Mouse (Mus musculus) CD4-positive helper T cell, adult 2 months (primary cell): Measurements from ENCODE around the gene Rasa2.
"Not testable (repeated sequence)": the region's sequence is repeated elsewhere in the genome, so short reads cannot be mapped to it uniquely, and the experiment has no call there.

ENCODE experiments used
- DNase-seq: peaks from one replicate; pipeline ENCODE4 v3.0.0-alpha.2; 2012; ENCODE audit warnings: low read depth, missing footprints, low spot score

The Rasa2 gene

DNA sequence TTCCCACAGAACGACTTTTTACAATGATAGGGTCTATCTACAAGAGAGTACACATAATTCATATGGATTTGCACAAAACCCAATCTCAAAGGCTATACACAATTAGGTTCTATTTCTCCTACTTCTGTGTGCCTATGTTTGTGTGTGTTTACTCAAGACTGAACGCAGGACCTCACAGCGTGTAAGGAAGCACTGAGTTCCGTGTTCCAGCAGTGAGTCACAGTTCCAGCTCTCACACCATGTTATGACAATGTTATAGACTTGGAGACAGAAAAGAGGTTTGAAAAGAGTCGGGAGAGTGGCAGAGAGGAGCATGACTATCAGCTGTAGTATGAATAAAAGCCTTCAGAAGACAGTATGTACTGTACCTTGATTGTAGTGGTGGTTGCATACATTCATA lies 42.1 kb downstream of the Rasa2 start:
- DNase-seq: no peak

DNA sequence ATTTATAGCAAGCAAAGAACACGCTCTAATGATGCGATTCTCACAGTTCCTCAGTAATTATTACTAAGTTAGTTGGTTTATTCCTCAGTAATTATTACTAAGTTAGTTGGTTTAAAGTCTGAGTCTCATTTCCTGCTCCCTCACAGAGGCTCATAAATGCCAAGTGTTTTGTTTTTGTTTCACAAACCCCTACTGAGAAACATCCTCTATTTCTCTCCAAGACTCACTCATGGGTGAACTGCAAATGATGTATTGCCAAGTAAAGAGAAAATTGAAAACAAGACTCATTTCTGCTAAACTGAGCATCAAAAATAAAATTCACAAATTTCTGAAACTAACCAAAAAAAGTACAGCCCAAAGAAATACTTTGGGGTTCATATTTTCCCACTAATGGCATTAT lies 47.9 kb downstream of the Rasa2 start:
- no peak for DNase-seq

DNA sequence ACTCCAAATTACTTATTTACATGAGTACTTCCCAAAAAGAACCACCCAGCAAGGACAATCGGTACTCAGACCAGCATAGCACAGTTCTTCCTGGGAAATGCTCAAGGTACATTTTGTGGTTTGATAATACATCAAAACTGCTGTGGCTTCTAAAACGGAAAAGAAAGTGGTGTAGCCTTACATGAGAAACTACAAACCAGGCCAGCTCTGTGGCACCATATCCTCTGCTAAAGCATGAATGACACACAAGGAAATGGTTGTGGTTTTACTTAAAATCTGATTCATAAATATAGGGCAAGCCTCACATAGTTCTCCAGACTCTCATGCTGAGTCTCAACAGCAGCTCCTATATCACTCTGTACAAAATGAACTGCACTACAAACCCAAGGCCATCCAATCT lies 48.3 kb downstream of the Rasa2 start:
- peak; percentile 82 for DNase-seq

DNA sequence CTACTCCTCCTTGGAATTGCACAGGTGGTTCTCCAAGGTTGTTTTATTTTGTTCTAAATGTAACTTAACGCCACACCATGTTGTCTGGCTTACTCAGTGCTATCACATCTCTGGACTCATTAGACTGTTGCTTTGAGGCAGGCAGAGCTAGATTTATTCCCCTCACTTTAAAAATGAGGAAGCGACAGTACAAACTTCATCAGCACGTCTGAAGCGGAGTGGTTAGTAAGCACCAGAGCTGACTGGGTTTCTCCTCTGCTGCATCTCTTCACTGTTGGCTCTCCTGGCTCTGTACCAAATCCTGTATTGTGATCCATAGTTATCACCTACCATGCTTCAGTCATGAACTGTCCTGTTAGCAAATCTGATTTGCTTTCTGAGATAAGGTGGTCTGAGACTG lies 53.2 kb downstream of the Rasa2 start:
- DNase-seq: no peak

DNA sequence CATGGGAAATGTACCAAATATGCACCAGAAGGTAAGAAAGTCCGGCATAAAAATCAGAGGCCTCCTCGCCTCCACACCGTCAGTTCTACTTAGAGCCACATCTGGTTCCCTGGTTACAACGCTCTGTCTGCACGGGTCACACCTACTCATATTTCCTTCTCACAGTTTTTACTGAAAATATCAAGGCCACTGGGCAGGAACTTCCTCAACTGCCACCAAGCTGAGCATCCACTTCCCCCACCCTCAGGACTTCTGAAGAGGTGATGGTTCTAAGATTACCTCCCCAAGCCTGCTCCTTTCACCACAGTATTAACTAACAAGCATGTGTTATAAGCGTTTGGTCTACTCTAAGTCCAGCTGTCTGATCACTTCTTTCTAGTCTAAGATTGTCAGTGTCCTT lies 53.7 kb downstream of the Rasa2 start:
- DNase-seq: no peak

DNA sequence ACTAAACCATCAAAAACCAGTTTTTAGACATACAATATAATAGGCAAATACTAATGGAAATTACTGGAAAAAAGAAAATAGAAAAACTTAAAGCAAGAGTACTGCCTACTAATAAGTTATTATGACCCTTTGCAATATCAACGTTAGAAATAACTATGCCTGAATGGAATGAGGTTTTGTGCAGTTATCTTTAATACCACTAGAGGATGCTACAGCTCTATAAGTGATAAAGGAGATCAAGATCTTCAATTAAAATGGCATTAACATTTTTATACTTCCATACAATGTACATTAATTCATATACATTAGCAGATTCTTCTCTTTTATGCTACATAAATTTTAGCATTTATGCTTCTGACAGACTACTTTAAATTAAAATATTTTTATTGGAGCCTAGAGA lies 58.2 kb downstream of the Rasa2 start:
- DNase-seq: peak; percentile 49

DNA sequence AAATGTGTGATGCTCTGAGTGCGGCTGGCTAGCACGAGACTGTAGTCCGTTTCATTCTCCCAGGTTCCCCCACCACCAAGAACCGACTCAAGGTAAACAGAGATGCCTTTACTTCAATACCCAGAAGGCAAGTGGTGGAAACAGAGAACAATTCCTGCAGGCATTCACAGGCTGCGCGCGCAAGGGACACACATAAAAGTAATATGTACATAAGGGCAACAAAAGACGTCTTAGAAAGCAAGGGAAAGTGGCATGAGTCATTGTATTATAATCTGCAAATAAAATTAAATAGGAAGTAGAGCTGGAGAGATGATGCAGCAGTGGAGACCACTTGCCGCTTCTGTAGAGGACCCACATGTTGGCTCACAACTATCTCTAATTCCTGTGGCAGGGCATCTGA lies 58.7 kb downstream of the Rasa2 start:
- DNase-seq: no peak

DNA sequence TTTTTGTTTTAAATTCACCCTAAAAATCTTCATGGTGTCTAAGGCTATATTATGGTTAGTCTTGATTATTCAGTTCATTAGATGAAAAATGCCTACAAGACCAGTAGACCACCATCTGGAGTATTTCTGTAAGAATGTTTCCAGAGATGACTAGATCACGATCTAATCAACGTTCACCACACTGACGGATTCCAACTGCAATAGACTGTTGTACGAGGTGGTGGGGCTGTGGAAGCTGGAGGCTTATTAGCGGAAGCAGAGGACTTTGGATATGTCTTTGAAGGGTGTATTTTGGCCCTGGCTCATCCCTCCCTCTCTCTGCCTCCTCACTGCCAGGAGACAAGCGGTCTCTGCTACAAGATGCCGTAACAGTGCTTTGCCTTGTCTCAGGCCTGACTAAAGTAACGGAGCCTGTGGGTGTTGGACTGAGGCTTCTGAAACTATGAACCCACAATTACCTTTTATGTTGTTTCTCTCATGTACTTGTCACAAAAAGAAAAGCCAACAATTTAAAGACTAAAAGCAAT lies 64.9 kb downstream of the Rasa2 start:
- DNase-seq: no peak

DNA sequence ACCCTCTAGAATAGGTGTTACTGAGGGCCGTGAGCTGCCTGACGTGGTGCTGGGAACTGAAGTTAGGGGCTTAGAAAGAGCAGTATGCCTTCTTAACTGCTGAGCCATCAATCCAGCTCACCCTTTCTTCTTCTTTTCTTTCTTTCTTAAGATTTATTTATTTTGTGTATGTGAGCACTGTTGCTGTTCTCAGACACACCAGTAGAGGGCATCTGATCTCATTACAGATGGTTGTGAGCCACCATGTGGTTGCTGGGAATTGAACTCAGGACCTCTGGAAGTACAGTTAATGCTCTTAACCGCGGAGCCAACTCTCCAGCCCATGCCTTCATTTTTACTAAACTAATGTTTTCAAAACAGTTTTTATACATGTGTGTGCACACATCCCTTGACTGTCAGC lies 67.9 kb downstream of the Rasa2 start:
- DNase-seq: no peak

DNA sequence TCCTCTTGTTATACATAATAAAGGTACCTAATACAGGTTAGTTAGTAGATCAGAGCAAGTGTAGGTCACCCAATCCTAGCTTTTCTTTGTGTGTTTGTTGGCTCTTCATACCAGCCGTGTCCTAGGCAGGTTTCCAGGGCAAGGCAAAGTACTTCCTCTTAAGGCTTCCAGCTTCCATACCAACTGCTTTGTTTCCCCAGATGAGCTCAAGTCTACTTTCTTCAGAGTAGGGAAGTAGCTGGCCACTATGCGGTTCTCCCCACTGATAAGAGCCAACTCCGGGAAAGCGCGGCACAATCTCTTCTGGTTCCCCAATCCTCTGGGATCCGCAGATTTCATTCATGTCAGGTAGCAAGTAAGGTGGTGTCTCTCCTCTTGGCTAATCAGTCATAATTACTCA lies 72.3 kb downstream of the Rasa2 start:
- DNase-seq: no peak

DNA sequence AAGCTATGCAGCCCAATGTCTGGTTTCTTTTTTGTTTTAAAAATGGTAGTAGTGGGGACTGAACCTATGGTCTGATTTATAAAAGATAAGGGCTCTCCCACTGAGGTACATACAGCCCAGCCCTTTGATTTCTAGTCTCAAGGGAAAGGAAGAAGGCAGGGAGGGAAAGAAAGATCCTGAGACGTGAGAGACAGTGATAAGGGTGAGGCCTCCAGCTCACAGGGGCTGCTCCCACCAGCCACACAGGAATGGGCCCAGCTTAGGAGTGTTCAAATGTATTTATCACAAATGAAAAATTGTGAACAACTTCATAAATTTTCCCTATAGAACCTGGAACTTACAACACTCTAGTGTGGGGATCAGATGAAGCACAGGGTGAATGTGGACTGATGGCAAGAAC lies 72.8 kb downstream of the Rasa2 start:
- no peak for DNase-seq

DNA sequence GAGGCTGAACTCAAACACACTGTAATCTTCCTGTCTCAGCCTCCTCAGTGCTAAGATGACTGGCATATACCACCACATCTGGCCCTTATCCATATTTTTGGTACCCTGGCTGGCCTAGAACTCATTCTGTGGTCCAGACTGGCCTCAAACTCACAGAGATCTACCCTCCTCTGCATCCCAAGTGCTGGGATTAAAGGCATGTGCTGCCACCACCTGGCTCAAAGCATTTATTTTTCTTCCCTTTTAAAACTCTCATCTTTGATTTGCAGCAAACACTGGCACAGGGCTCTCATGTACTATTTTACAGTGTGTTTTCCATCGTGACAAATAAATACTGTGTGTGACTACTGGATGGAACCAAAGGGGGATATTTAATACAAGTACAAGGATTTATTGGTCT lies 77.3 kb downstream of the Rasa2 start:
- no peak for DNase-seq

DNA sequence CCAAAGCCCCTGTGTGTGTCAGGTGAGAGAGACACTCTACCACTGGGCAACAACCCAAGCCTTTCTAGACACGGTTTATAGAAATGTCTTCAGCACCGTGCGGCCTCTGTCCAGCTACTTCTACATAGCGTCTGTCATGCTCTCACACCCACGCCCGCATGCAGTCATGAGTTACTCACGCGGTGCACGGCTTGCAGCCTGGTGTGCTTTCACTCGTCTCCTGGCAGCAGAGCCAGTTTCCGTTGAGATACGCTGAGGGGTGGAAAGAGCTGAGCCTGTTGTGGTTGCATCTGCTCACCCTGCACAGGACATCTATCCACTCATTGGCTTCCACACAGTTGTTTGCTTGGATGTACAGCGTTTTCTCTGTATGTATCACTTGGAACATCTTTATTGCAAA lies 86.0 kb downstream of the Rasa2 start:
- peak; percentile 28 for DNase-seq

DNA sequence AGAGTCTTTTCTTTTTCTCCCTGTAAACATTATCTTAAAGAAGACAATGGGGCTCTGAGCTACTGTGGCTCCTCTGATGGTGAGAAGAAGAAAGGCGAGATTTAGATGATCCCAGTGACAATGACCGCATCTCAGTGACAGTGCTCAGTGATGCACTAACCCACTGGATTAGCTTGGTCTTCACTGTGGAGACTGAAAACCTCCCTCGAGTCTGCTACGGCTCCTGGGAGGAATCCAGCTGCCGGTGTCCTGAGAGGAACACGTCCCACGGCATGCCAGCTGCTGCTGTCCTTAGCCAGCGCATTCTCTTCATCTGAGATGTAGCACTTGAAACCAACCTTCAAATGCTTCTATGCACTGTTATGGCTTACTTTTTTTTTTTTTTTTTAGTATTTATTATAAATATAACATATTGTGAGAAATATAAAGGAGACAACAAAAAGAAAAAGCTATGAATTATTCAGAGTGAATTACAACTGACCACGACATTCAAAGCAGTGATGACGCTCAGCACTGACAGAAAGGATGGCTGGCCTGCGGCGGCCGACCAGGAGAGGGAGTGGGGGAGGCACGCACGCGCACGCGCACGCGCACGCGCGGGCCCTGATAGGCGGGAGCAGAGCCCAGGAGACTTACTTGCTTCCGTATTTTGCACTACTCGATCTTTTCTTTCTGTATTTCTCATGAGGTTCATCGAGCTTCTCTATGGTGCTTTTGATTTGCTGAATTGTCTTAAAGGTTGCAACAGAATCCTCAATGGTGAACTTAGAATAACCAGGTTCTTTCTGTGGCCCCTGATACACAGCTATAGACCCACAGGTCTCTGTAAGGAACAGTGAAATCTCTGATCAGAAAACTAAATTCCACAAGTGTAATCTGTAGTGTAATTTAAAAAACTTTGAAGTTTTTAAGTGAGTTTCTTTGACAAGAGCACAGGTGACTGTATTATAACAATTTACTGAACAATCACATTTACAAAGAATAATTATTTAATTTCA lies 87.5 kb downstream of the Rasa2 start:
- peak; percentile 67 for DNase-seq

DNA sequence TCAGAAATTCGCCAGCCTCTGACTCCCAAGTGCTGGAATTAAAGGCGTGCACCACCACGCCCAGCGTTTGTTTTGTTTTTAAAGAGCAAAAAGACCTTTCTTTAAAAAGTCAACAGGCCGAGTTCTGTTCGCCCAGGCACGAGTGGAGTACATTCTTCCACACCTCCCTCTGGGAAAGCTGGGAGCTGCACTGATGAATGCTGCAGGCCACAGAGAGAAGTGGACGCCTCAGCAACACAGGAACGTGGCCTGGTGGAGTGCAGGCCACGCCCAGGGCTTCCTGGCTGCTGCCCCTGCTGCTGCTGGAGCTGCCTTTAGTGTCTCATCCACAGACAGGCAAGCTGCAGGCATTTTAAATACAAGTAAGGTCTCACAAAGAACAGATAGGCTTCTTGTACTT lies 92.5 kb downstream of the Rasa2 start:
- no peak for DNase-seq

DNA sequence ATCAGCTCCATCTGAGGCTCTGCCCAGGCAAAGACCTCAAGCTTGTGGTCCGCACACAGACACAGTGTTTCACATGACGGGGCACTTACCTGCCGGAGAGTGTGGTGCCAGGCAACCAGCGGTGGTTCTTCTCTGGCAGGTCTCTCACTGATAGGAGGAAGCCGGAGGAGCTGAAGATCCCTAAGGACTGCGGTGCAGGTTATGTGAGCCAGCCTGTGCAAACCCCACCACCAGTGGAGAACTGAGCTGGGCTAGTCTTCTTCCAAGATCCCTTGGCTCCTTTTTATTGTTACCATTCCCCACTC lies 93.8 kb downstream of the Rasa2 start:
- DNase-seq: no peak

DNA sequence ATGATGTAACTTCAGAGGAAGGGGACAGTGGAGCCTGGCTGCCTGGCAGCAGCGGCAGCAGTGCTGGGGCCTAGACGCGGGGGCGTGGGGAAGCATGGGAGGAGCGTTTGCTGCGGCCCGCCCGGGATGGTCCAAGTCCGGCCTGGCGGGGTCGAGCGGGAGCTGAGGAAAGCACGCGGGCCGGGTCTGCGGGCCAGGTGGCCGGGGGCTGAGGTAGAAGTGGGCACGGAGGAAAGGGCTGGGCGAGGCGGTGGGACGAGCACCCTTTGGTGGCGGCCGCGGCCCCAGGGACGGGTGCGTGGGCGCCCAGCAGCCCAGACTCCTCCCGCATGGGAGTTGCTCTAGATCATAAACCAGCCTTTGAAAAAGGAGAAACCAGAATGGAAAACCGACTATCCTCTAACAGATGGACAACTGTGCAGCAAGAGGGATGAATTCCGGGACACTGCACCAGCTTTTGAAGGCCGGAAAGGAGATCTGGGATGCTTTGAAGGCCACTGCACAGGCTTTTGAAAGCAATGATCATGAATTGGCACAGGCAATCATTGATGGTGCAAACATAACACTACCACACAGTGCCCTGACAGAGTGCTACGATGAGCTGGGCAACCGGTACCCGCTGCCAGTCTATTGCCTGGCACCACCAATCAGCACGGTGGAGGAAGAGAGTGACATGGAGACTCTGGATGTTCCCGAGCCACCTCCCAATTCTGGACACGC lies 94.4 kb downstream of the Rasa2 start:
- peak; percentile 37 for DNase-seq

DNA sequence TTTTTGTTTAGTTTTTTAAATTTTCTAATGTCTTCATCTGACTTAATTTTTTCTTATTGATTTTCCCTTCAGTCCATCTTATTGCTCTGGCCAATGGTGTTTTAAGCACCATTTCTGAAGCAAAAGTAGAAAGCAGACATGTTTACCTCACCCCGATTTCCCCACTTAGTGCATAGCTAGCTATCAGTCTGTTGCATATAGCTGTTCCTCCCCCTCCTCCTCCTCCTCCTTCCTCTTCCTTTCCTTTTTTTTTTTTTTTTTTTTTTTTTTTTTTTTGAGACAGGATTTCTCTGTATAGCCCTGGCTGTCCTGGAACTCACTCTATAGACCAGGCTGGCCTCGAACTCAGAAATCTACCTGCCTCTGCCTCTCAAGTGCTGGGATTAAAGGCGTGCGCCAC lies 95.3 kb downstream of the Rasa2 start:
- DNase-seq: not testable (repeated sequence)

DNA sequence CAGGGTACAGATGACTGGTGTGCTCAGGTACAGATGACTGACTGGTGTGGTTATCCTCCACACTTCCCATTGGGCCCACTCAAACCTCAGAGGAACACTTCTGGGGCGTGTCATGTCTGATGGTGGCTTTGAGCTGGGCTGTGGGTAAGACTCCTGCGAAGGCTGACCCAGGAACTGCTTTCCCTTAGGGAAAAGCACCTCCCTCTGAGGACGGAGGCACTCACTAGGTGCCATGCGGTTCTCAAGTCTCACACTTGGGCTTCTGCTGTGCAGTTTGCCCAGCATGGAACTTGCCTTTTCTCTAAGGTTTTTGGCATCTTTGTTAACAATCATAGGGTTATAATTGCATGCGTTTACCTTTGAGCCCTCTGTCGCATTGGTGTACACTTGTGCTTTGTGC lies 96.0 kb downstream of the Rasa2 start:
- no peak for DNase-seq

DNA sequence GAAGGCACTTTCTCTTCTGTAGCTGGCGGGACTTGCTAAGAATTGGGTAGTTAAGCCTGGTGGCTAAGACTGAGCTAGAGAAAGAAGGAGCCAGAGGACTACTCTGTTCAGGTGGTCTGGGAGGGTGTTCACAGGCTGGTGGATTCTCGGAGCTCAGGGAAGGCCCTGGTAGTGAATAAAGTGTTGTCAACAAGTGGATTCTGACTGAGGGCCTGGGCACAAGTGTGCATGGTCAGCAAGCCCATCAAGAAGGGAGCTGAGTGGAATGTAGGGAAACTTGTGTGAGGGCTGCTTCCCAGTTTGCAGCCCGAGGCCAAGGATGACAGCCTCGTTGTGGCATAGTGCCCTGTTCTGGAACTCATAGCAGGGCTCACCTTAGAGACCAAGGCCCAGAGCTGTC lies 97.2 kb downstream of the Rasa2 start:
- DNase-seq: no peak

DNA sequence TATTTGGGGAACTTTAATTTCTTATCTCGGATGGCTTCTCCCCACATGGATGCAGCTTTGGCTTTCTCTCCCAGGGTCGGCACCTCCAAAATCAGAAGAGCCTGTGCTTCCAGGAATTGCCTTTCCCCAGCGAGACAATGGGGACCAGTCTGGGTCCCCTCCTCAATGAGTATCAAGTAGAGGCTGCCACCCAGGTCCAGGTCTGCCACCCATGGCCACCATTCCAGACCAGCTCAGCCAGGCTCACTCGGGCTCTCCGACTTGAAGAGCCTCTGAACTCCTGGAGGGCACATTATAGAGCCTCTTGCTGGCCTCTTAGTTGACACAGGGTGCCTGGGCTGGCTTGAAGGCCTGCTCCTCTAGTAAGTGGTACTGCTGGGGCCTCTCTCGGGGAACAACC lies 97.9 kb downstream of the Rasa2 start:
- no peak for DNase-seq

DNA sequence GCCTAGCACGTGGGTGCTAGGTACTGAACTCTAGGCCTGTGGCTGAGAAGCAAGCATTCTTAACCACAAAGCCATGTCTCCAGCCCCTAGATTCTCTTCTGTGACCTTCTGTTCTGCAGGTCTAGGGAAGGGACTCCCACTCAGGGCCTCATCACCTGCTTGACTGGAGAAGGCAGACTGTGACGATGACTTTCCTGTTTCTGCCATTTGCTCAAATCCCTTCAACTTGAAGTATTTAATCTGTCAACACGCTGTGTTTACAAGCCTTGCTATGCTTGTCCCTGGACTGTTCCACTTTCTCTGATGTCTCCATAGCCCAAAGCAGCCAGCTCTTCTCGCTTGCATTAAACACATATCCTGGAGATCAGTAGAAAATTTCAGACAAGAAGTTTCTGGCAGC lies 98.9 kb downstream of the Rasa2 start:
- DNase-seq: no peak

DNA sequence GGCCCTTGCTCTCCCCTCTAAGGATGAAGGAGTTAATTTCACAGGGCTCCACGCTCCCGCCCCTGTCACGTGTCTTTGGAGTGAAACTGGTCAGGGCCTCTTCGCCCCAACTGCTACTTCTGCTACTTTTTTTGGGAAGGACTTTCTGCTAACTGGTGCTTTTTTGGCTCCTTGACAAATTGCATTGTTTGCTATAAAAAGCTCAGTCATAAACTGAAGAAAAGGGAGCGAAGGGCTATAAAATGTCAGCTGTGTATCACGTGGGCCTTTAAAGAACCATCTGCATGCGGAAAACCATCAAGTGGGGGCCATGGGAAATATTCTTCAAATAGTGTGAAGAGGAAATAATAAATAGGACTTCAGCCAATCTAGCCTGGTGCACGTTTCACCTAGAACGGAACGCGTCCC lies 100.7 kb downstream of the Rasa2 start:
- no peak for DNase-seq
